Mouse (Mus musculus): ENCODE results near the gene Asna1. TPM values are rescaled to one million over a fixed set of nuclear protein-coding genes. Genes with fewer than 3 reads are reported as not detected.
A peak's percentile ranks its signal among the peaks of the same experiment; 100 is the strongest.

Gene Asna1
- polyA plus RNA-seq, 1 experiment from 2014 or later, result 113 TPM

- H3K36me3 ChIP-seq, result peaks cover 12% of the 10 kb centered on the region
- 3% methylated on average over 25 of the region's 26 CpGs for WGBS
- H3K4me2 ChIP-seq, result peak overlapping the region; percentile 70
- no peaks in the 10 kb centered on the region for H3K4me1 ChIP-seq
- H3K9me3 ChIP-seq, result no peaks in the 10 kb centered on the region
- H3K9ac ChIP-seq, result peak overlapping the region; percentile 60
- peaks cover 75% of the 10 kb centered on the region for H3K27me3 ChIP-seq (replicated peaks)
- peak overlapping the region; percentile 42 for H3K4me3 ChIP-seq
- no peak overlapping the region for H3K27ac ChIP-seq (replicated peaks)
- ATAC-seq (ENCODE audit: extremely low read depth, insufficient number of reproducible peaks, low FRiP score, low TSS enrichment), result no peak; the same call in 1 of the 2 replicates
Measured at GRCm38 (mm10) chr8:85013230-85013840, 11.7 kb downstream of the Asna1 start.

GRCm38 (mm10) chr8:85011242-85011641, 13.8 kb downstream of the Asna1 start:
- no peaks in the 10 kb centered on the region for H3K36me3 ChIP-seq
- H3K27me3 ChIP-seq (replicated peaks), result peaks cover 94% of the 10 kb centered on the region
- ATAC-seq (ENCODE audit: extremely low read depth, insufficient number of reproducible peaks, low FRiP score, low TSS enrichment), result no peak

GRCm38 (mm10) chr8:85007686-85008085, 17.4 kb downstream of the Asna1 start:
- no peaks in the 10 kb centered on the region for H3K9me3 ChIP-seq
- H3K4me1 ChIP-seq, result no peaks in the 10 kb centered on the region
- 10% methylated on average over 25 of the region's 25 CpGs for WGBS
- no peak overlapping the region for H3K9ac ChIP-seq
- no peak for ATAC-seq (ENCODE audit: extremely low read depth, insufficient number of reproducible peaks, low FRiP score, low TSS enrichment)
- no peak overlapping the region for H3K4me3 ChIP-seq
- H3K4me2 ChIP-seq, result peak overlapping the region; percentile 22; the same call in 1 of the 2 replicates
- no peaks in the 10 kb centered on the region for H3K36me3 ChIP-seq
- H3K27ac ChIP-seq (replicated peaks), result no peak overlapping the region
- peaks cover 73% of the 10 kb centered on the region for H3K27me3 ChIP-seq (replicated peaks)

More at GRCm38 (mm10) chr8:85011242-85011641, 13.8 kb downstream of the Asna1 start:
- no peaks in the 10 kb centered on the region for H3K4me1 ChIP-seq
- H3K4me2 ChIP-seq, result no peak overlapping the region
- H3K9ac ChIP-seq, result no peak overlapping the region
- H3K4me3 ChIP-seq, result no peak overlapping the region
- WGBS, result 13% methylated on average over 28 of the region's 28 CpGs
- no peak overlapping the region for H3K27ac ChIP-seq (replicated peaks)
- H3K9me3 ChIP-seq, result no peaks in the 10 kb centered on the region

- H3K4me1 ChIP-seq, result peaks cover 8% of the 10 kb centered on the region
- H3K9ac ChIP-seq, result peak overlapping the region; percentile 69
- 4% methylated on average over 19 of the region's 19 CpGs for WGBS
- no peaks in the 10 kb centered on the region for H3K9me3 ChIP-seq
- H3K4me2 ChIP-seq, result peak overlapping the region; percentile 51
- H3K36me3 ChIP-seq, result no peaks in the 10 kb centered on the region
- no peak overlapping the region for H3K27ac ChIP-seq (replicated peaks)
- H3K4me3 ChIP-seq, result peak overlapping the region; percentile 18
- peak; percentile 53 for ATAC-seq (ENCODE audit: extremely low read depth, insufficient number of reproducible peaks, low FRiP score, low TSS enrichment)
- peaks cover 46% of the 10 kb centered on the region for H3K27me3 ChIP-seq (replicated peaks)
Measured at GRCm38 (mm10) chr8:84997649-84998295, 27.3 kb downstream of the Asna1 start.

GRCm38 (mm10) chr8:84996978-84997377, 28.1 kb downstream of the Asna1 start:
- H3K9ac ChIP-seq, result no peak overlapping the region
- WGBS, result 82% methylated on average over 5 of the region's 5 CpGs
- no peaks in the 10 kb centered on the region for H3K36me3 ChIP-seq
- H3K9me3 ChIP-seq, result no peaks in the 10 kb centered on the region
- no peak overlapping the region for H3K4me3 ChIP-seq
- H3K4me2 ChIP-seq, result no peak overlapping the region
- ATAC-seq (ENCODE audit: extremely low read depth, insufficient number of reproducible peaks, low FRiP score, low TSS enrichment), result no peak
- H3K27me3 ChIP-seq (replicated peaks), result peaks cover 50% of the 10 kb centered on the region
- peaks cover 8% of the 10 kb centered on the region for H3K4me1 ChIP-seq
- no peak overlapping the region for H3K27ac ChIP-seq (replicated peaks)

GRCm38 (mm10) chr8:84995680-84996079, 29.4 kb downstream of the Asna1 start:
- H3K27me3 ChIP-seq (replicated peaks), result peaks cover 50% of the 10 kb centered on the region
- H3K4me3 ChIP-seq, result no peak overlapping the region
- peaks cover 14% of the 10 kb centered on the region for H3K4me1 ChIP-seq
- no peaks in the 10 kb centered on the region for H3K36me3 ChIP-seq
- ATAC-seq (ENCODE audit: extremely low read depth, insufficient number of reproducible peaks, low FRiP score, low TSS enrichment), result no peak
- 0 out of 2 replicates have a peak overlapping the region, but pooled peaks have one; percentile 6 for H3K9ac ChIP-seq
- H3K27ac ChIP-seq (replicated peaks), result no peak overlapping the region
- no peaks in the 10 kb centered on the region for H3K9me3 ChIP-seq
- no peak overlapping the region for H3K4me2 ChIP-seq
- 18% methylated on average over 25 of the region's 25 CpGs for WGBS

GRCm38 (mm10) chr8:84994375-84994774, 30.7 kb downstream of the Asna1 start:
- no peak overlapping the region for H3K27ac ChIP-seq (replicated peaks)
- no peaks in the 10 kb centered on the region for H3K36me3 ChIP-seq
- no peak for ATAC-seq (ENCODE audit: extremely low read depth, insufficient number of reproducible peaks, low FRiP score, low TSS enrichment)
- H3K27me3 ChIP-seq (replicated peaks), result peaks cover 50% of the 10 kb centered on the region
- no peak overlapping the region for H3K4me3 ChIP-seq
- H3K4me1 ChIP-seq, result peaks cover 18% of the 10 kb centered on the region
- no peaks in the 10 kb centered on the region for H3K9me3 ChIP-seq
- 89% methylated on average over 9 of the region's 9 CpGs for WGBS
- no peak overlapping the region for H3K9ac ChIP-seq
- no peak overlapping the region for H3K4me2 ChIP-seq

- Histone ChIP-seq H3K9ac (peak overlapping the region; percentile 82), H3K36me3 (no peaks in the 10 kb centered on the region), H3K9me3 (no peaks in the 10 kb centered on the region), H3K4me3 (peak overlapping the region; percentile 58), H3K4me2 (peak overlapping the region; percentile 79), H3K27ac (replicated peaks) (peak overlapping the region; percentile 58), H3K27me3 (replicated peaks) (peaks cover 49% of the 10 kb centered on the region), H3K4me1 (peaks cover 24% of the 10 kb centered on the region)
- WGBS, result 1% methylated on average over 15 of the region's 15 CpGs
- peak; percentile 77 for ATAC-seq (ENCODE audit: extremely low read depth, insufficient number of reproducible peaks, low FRiP score, low TSS enrichment)
Measured at GRCm38 (mm10) chr8:84990836-84991235, 34.2 kb downstream of the Asna1 start.

- peak; percentile 87 for ATAC-seq (ENCODE audit: extremely low read depth, insufficient number of reproducible peaks, low FRiP score, low TSS enrichment)
- WGBS, result 0% methylated on average over 28 of the region's 28 CpGs
- peak within 1 kb of the TSS; percentile 58 for H3K4me3 ChIP-seq
- H3K9me3 ChIP-seq, result no peaks in the 10 kb centered on the region
- H3K4me2 ChIP-seq, result peak within 1 kb of the TSS; percentile 79
- H3K9ac ChIP-seq, result peak within 1 kb of the TSS; percentile 84
- H3K36me3 ChIP-seq, result no peaks in the 10 kb centered on the region
- peaks cover 29% of the 10 kb centered on the region for H3K4me1 ChIP-seq
- H3K27ac ChIP-seq (replicated peaks), result peak within 1 kb of the TSS; percentile 64
- peaks cover 45% of the 10 kb centered on the region for H3K27me3 ChIP-seq (replicated peaks)
Measured at GRCm38 (mm10) chr8:84990349-84990748, 34.7 kb downstream of the Asna1 start, which contains the start of gene Hook2. Gene Hook2, plus strand, starts transcription at chr8:84990603.

GRCm38 (mm10) chr8:84989810-84990209, 35.3 kb downstream of the Asna1 start:
- Histone ChIP-seq H3K4me2 (peak overlapping the region; percentile 79), H3K27ac (replicated peaks) (peak overlapping the region; percentile 64), H3K9me3 (no peaks in the 10 kb centered on the region), H3K36me3 (no peaks in the 10 kb centered on the region), H3K4me3 (peak overlapping the region; percentile 58), H3K9ac (peak overlapping the region; percentile 84), H3K4me1 (peaks cover 34% of the 10 kb centered on the region), H3K27me3 (replicated peaks) (peaks cover 39% of the 10 kb centered on the region)
- peak; percentile 24; the same call in 1 of the 2 replicates for ATAC-seq (ENCODE audit: extremely low read depth, insufficient number of reproducible peaks, low FRiP score, low TSS enrichment)
- under 1% methylated on average over 15 of the region's 15 CpGs for WGBS

GRCm38 (mm10) chr8:84989311-84989731, 35.8 kb downstream of the Asna1 start:
- WGBS, result 16% methylated on average over 15 of the region's 15 CpGs
- Histone ChIP-seq H3K27ac (replicated peaks) (no peak overlapping the region), H3K4me3 (peak overlapping the region; percentile 58), H3K4me1 (peaks cover 39% of the 10 kb centered on the region), H3K9ac (peak overlapping the region; percentile 84), H3K27me3 (replicated peaks) (peaks cover 34% of the 10 kb centered on the region), H3K36me3 (no peaks in the 10 kb centered on the region), H3K4me2 (peak overlapping the region; percentile 79), H3K9me3 (no peaks in the 10 kb centered on the region)
- no peak for ATAC-seq (ENCODE audit: extremely low read depth, insufficient number of reproducible peaks, low FRiP score, low TSS enrichment)
